Mouse (Mus musculus) heart, embryonic 14.5 days (tissue): ENCODE measurements around the gene Dmgdh. TPM values are rescaled to one million over a fixed set of nuclear protein-coding genes. Genes with fewer than 3 reads are reported as not detected.

Source experiments
- ATAC-seq: fragments of 200-750 bp; cut with Nextera tagmentation; 2 replicates; pipeline ENCODE4 v1.8.0; 2017; ENCODE audit warnings: low read depth, moderate TSS enrichment; ENCODE audit not compliant: insufficient number of reproducible peaks, insufficient read depth, low FRiP score
- H3K27ac ChIP-seq, 2 experiments: fragments of 200-500 bp in 1 of 2; fragments of 300-500 bp in 1 of 2; sonication (generic) in 1 of 2; replicated peaks in 1 of 2; 2 replicates each; pipeline ENCODE4 v1.5.1; 2012 to 2014; ENCODE audit warnings: low read depth in 2 of 2, low read length in 2 of 2, control low read depth in 1 of 2, mild to moderate bottlenecking in 1 of 2, mixed read lengths in 1 of 2; ENCODE audit not compliant: control insufficient read depth in 1 of 2, insufficient read depth in 1 of 2
- H3K27me3 ChIP-seq: fragments of 300-500 bp; sonication (generic); 2 replicates; pipeline ENCODE4 v1.6.1; 2014; ENCODE audit warnings: mild to moderate bottlenecking, low read length, control low read depth; ENCODE audit not compliant: control insufficient read depth, insufficient read depth
- H3K36me3 ChIP-seq: fragments of 300-500 bp; sonication (generic); 2 replicates; pipeline ENCODE4 v1.6.1; 2014; ENCODE audit warnings: mild to moderate bottlenecking, control low read depth, low read length, mixed read lengths; ENCODE audit not compliant: control insufficient read depth, insufficient read depth
- H3K4me1 ChIP-seq, 2 experiments: fragments of 200-500 bp in 1 of 2; fragments of 300-500 bp in 1 of 2; sonication (generic) in 1 of 2; 2 replicates each; pipeline ENCODE4 v1.6.1; 2012 to 2014; ENCODE audit warnings: low read length in 2 of 2, control low read depth in 1 of 2, mixed read lengths in 1 of 2; ENCODE audit not compliant: control insufficient read depth in 2 of 2, insufficient read depth in 2 of 2
- H3K4me2 ChIP-seq: fragments of 300-500 bp; sonication (generic); 2 replicates; pipeline ENCODE4 v1.6.1; 2014; ENCODE audit warnings: mild to moderate bottlenecking, low read length
- H3K4me3 ChIP-seq, 2 experiments: fragments of 200-500 bp in 1 of 2; fragments of 300-500 bp in 1 of 2; sonication (generic) in 1 of 2; 2 replicates each; pipeline ENCODE4 v1.5.1; 2012 to 2014; ENCODE audit warnings: low read length in 2 of 2, mild to moderate bottlenecking in 2 of 2, control low read depth in 1 of 2, low read depth in 1 of 2, moderate library complexity in 1 of 2; ENCODE audit not compliant: control insufficient read depth in 1 of 2, insufficient read depth in 1 of 2
- H3K9ac ChIP-seq: fragments of 300-500 bp; sonication (generic); 2 replicates; pipeline ENCODE4 v1.6.1; 2014; ENCODE audit warnings: mild to moderate bottlenecking, low read length
- H3K9me3 ChIP-seq: fragments of 300-500 bp; sonication (generic); 2 replicates; pipeline ENCODE4 v1.6.1; 2016; ENCODE audit warnings: low read length, control low read depth; ENCODE audit not compliant: control insufficient read depth
- WGBS: fragments of 180-500 bp; shearing (Covaris S2); extraction: QIAGEN DNeasy Blood & Tissue Kit; methylation state at CpG from one replicate; pipeline ENCODE4 v1.1.7; 2014; 5-methylcytosine and 5-hydroxymethylcytosine counted together
- polyA plus RNA-seq: library from polyadenylated mRNA; unstranded; fragments of >200 nt; fragmentation: Nextera tagmentation; extraction: Ambion mirVana; gene quantifications from 2 replicates; pipeline ENCODE4 v1.2.1, GENCODE M21; 2014

Gene Dmgdh
- polyA plus RNA-seq, 1 experiment from 2014 or later, result 0.08 TPM

- H3K27me3 ChIP-seq, result no peaks in the 10 kb centered on the region
- H3K27ac ChIP-seq, result no peak overlapping the region
- H3K4me1 ChIP-seq, result no peaks in the 10 kb centered on the region
- no peak overlapping the region for H3K4me3 ChIP-seq
- no peak overlapping the region for H3K4me2 ChIP-seq
- WGBS, result 90% methylated on average over 8 of the region's 8 CpGs
- no peaks in the 10 kb centered on the region for H3K36me3 ChIP-seq
- no peaks in the 10 kb centered on the region for H3K9me3 ChIP-seq
- no peak overlapping the region for H3K9ac ChIP-seq
- no peak for ATAC-seq
These were observed 87.6 kb downstream of the Dmgdh start for GRCm38 (mm10) chr13:93761831-93762230.

GRCm38 (mm10) chr13:93762879-93763278 is 88.6 kb downstream of the Dmgdh start:
- 88% methylated on average over 3 of the region's 3 CpGs for WGBS
- no peak for ATAC-seq

GRCm38 (mm10) chr13:93764321-93764973 is 90.2 kb downstream of the Dmgdh start:
- WGBS, result 69% methylated on average over 13 of the region's 13 CpGs
- Histone ChIP-seq H3K4me1 (no peaks in the 10 kb centered on the region), H3K9ac (no peak overlapping the region), H3K27me3 (no peaks in the 10 kb centered on the region), H3K36me3 (no peaks in the 10 kb centered on the region), H3K9me3 (no peaks in the 10 kb centered on the region), H3K27ac (no peak overlapping the region), H3K4me3 (no peak overlapping the region), H3K4me2 (no peak overlapping the region)
- ATAC-seq, result no peak

More at GRCm38 (mm10) chr13:93762879-93763278, 88.6 kb downstream of the Dmgdh start:
- Histone ChIP-seq H3K9ac (no peak overlapping the region), H3K36me3 (no peaks in the 10 kb centered on the region), H3K4me1 (no peaks in the 10 kb centered on the region), H3K27ac (no peak overlapping the region), H3K4me2 (no peak overlapping the region), H3K27me3 (no peaks in the 10 kb centered on the region), H3K4me3 (no peak overlapping the region), H3K9me3 (no peaks in the 10 kb centered on the region)

GRCm38 (mm10) chr13:93771031-93771587 is 96.9 kb downstream of the Dmgdh start:
- no peaks in the 10 kb centered on the region for H3K27me3 ChIP-seq
- ATAC-seq, result no peak
- peaks cover 0 to 12% of the 10 kb centered on the region in 2 experiments; a peak in 2 of 4 replicates for H3K4me1 ChIP-seq
- peak overlapping the region; percentile 84 for H3K9ac ChIP-seq
- peak overlapping the region; percentile 57 to 73 for H3K4me3 ChIP-seq
- peak overlapping the region; percentile 99 for H3K4me2 ChIP-seq
- no peaks in the 10 kb centered on the region for H3K9me3 ChIP-seq
- H3K36me3 ChIP-seq, result no peaks in the 10 kb centered on the region
- 39% methylated on average over 9 of the region's 9 CpGs for WGBS
- H3K27ac ChIP-seq, result peak overlapping the region in 1 of 2 experiments; percentile 74; a peak in 2 of 4 replicates

- peak within 1 kb of the TSS; percentile 35 to 74 for H3K27ac ChIP-seq
- H3K4me3 ChIP-seq, result peak within 1 kb of the TSS; percentile 57 to 73
- peaks cover 0 to 12% of the 10 kb centered on the region in 2 experiments; a peak in 2 of 4 replicates for H3K4me1 ChIP-seq
- peak within 1 kb of the TSS; percentile 99 for H3K4me2 ChIP-seq
- WGBS, result under 1% methylated on average over 66 of the region's 66 CpGs
- H3K9ac ChIP-seq, result peak within 1 kb of the TSS; percentile 84
- H3K36me3 ChIP-seq, result no peaks in the 10 kb centered on the region
- peak; percentile 93 for ATAC-seq
- no peaks in the 10 kb centered on the region for H3K27me3 ChIP-seq
- H3K9me3 ChIP-seq, result no peaks in the 10 kb centered on the region
These were observed 97.5 kb downstream of the Dmgdh start, which contains the start of gene Arsb for GRCm38 (mm10) chr13:93771588-93772278. Arsb (plus strand) TSS chr13:93771630.

DNA sequence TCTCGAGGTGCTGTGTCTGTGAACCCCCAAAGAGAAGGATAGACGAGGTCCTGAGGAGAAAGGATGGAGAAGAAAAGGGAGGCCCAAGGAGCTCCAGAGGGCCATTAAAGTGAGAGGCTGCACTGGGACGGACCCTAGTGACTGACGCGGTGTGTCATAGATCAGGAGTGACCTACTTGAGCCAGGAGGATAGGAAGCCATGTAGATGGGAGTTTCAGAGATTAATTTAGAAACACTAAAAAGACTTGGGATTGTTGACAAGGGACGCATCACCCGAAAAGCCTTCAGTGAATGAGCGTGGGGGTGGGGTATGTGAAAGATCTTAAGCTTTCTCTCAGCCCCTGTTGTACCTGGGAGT is 98.0 kb downstream of the Dmgdh start:
- H3K9me3 ChIP-seq, result no peaks in the 10 kb centered on the region
- ATAC-seq, result no peak
- H3K4me2 ChIP-seq, result peak overlapping the region; percentile 99
- 22% methylated on average over 8 of the region's 8 CpGs for WGBS
- peak overlapping the region; percentile 57 to 73 for H3K4me3 ChIP-seq
- peak overlapping the region; percentile 35 to 74 for H3K27ac ChIP-seq
- H3K9ac ChIP-seq, result peak overlapping the region; percentile 84
- peaks cover 0 to 12% of the 10 kb centered on the region in 2 experiments; a peak in 2 of 4 replicates for H3K4me1 ChIP-seq
- H3K27me3 ChIP-seq, result no peaks in the 10 kb centered on the region
- no peaks in the 10 kb centered on the region for H3K36me3 ChIP-seq

- Histone ChIP-seq H3K4me3 (peak overlapping the region in 1 of 2 experiments; percentile 73; a peak in 1 of 4 replicates), H3K27ac (no peak overlapping the region), H3K27me3 (no peaks in the 10 kb centered on the region), H3K9me3 (no peaks in the 10 kb centered on the region), H3K4me1 (peaks cover 0 to 12% of the 10 kb centered on the region in 2 experiments; a peak in 2 of 4 replicates), H3K4me2 (peak overlapping the region; percentile 99), H3K36me3 (no peaks in the 10 kb centered on the region), H3K9ac (peak overlapping the region; percentile 84)
- ATAC-seq, result no peak
- 58% methylated on average over 7 of the region's 7 CpGs for WGBS
These were observed 98.6 kb downstream of the Dmgdh start for GRCm38 (mm10) chr13:93772861-93773260.
